In genomic region chr2:181930538-181930937, GRCm38 (mm10) we compare ENCODE assay signal across 6 mouse cellular contexts.
DNase-seq lines count a peak whose midpoint lies in the region; ATAC-seq and TF ChIP-seq lines count a peak whose summit lies in the region.
"Not testable (repeated sequence)": the region's sequence is repeated elsewhere in the genome, so short reads cannot be mapped to it uniquely, and the experiment has no call there.

No protein-coding gene starts in this region.

- TF ChIP-seq CTCF in forebrain, postnatal 0 days (IDR thresholded peaks at IDR 0.05; ENCODE audit: low read depth), result not testable (repeated sequence)

- not testable (repeated sequence) for H3K36me3 ChIP-seq in forebrain, postnatal 0 days (ENCODE audit: insufficient read depth)

- not testable (repeated sequence) for H3K4me1 ChIP-seq in forebrain, postnatal 0 days (ENCODE audit: insufficient read depth)

- not testable (repeated sequence) for H3K9me3 ChIP-seq in forebrain, postnatal 0 days (ENCODE audit: low read length)

- not testable (repeated sequence) for H3K4me2 ChIP-seq in forebrain, postnatal 0 days (ENCODE audit: low read depth)

- H3K27ac ChIP-seq in forebrain, postnatal 0 days (ENCODE audit: low read depth, low read length), result not testable (repeated sequence)

- peak; percentile 84 for DNase-seq in A20 (ENCODE audit: low read depth, low spot score)
- DNase-seq in R1 (ENCODE audit: low read depth, low spot score), result peak; percentile 37
- peak; percentile 40 for DNase-seq in adipocyte (ENCODE audit: low spot score)
- DNase-seq in forebrain, postnatal 0 days, result peak; percentile 7
- peak; percentile 50 for DNase-seq in induced T-regulatory cell, adult 2 months (ENCODE audit: low read depth)
- peak; percentile 60 for DNase-seq in yolk sac, embryonic 10.5 days (ENCODE audit: low spot score)

- H3K9ac ChIP-seq in forebrain, postnatal 0 days, result not testable (repeated sequence)

- not testable (repeated sequence) for H3K4me3 ChIP-seq in forebrain, postnatal 0 days (ENCODE audit: low read depth, low read length)

- WGBS in forebrain, postnatal 0 days, result 96% methylated on average over 4 of the region's 4 CpGs

- ATAC-seq in forebrain, postnatal 0 days, result not testable (repeated sequence)

- H3K27me3 ChIP-seq in forebrain, postnatal 0 days (ENCODE audit: insufficient read depth, low read length), result not testable (repeated sequence)

Comparison
In these comparisons a context has a peak if more than half of its experiments do, and no peak if none do; other contexts are left out.
1. DNase-seq: peak in every context shown above with its lines; median percentile 84 in A20; 60 in yolk sac, embryonic 10.5 days; 50 in induced T-regulatory cell, adult 2 months; 40 in adipocyte; 37 in R1; 7 in forebrain, postnatal 0 days.